Mouse (Mus musculus) olfactory bulb, adult 2 months (tissue): ENCODE measurements around the gene Gm12248.

ENCODE experiments used
- CTCF ChIP-seq: fragments of 200-500 bp; IDR thresholded peaks from 2 replicates; pipeline ENCODE4 v1.5.1; 2012; ENCODE audit warnings: low read depth, mild to moderate bottlenecking, low read length, moderate library complexity; ENCODE audit not compliant: insufficient read depth
- POLR2A ChIP-seq: fragments of 200-500 bp; IDR thresholded peaks from 2 replicates; pipeline ENCODE4 v1.6.1; 2012; ENCODE audit warnings: mild to moderate bottlenecking, low read depth, low read length, moderate library complexity; ENCODE audit not compliant: insufficient read depth

DNA sequence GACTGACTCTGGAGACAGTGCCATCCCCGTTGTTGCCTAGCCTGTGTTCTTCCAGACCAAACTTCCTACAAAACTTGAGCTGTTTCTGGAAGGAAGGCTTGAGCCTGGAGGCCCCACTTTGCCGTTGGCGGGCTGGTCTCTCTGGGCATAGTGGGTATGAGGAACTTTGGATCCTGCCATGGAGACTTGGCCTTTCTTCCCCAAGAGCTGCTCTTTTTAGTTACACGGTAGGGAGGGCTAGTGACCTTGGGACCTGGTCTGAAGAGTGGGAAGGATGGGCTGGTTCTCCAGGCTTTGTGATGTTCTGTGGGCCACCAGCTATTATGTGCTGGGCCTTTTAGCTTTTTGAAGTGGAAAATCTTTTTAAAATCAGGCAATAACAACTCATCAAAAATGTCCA lies 67.1 kb downstream of the Gm12248 start:
- no peak for TF ChIP-seq POLR2A
- no peak for TF ChIP-seq CTCF
